Mouse (Mus musculus) hindbrain, postnatal 0 days (tissue): ENCODE measurements around the gene Fmn2. TPM values are rescaled to one million over a fixed set of nuclear protein-coding genes. Genes with fewer than 3 reads are reported as not detected.

ENCODE experiments used
- ATAC-seq: fragments of 200-750 bp; cut with Nextera tagmentation; 2 replicates; pipeline ENCODE4 v1.8.0; 2017; ENCODE audit warnings: mild to moderate bottlenecking, moderate TSS enrichment, moderate library complexity
- DNase-seq: peaks from one replicate; pipeline ENCODE4 v3.0.0-alpha.2; 2015; ENCODE audit warnings: low spot score
- H3K27ac ChIP-seq: fragments of 300-500 bp; sonication (generic); 2 replicates; pipeline ENCODE4 v1.5.1; 2014; ENCODE audit warnings: mild to moderate bottlenecking
- H3K27me3 ChIP-seq: fragments of 300-500 bp; sonication (generic); 2 replicates; pipeline ENCODE4 v1.6.1; 2014; ENCODE audit warnings: low read length, mixed read lengths; ENCODE audit not compliant: insufficient read depth
- H3K36me3 ChIP-seq: fragments of 300-500 bp; sonication (generic); 2 replicates; pipeline ENCODE4 v1.6.1; 2014; ENCODE audit warnings: low read length, mixed read lengths; ENCODE audit not compliant: insufficient read depth
- H3K4me1 ChIP-seq: fragments of 300-500 bp; sonication (generic); 2 replicates; pipeline ENCODE4 v1.6.1; 2014; ENCODE audit warnings: antibody characterized with exemption, low read length, mixed read lengths; ENCODE audit not compliant: insufficient read depth
- H3K4me2 ChIP-seq: fragments of 300-500 bp; sonication (generic); 2 replicates; pipeline ENCODE4 v1.6.1; 2014; ENCODE audit warnings: low read depth, mild to moderate bottlenecking, low read length, moderate library complexity, mixed read lengths
- H3K4me3 ChIP-seq: fragments of 300-500 bp; sonication (generic); 2 replicates; pipeline ENCODE4 v1.5.1; 2014; ENCODE audit warnings: low read length
- H3K9ac ChIP-seq: fragments of 300-500 bp; sonication (generic); replicated peaks from 2 replicates; pipeline ENCODE4 v1.6.1; 2014; ENCODE audit warnings: mild to moderate bottlenecking, low read length, moderate library complexity, mixed read lengths
- H3K9me3 ChIP-seq: fragments of 300-500 bp; sonication (generic); 2 replicates; pipeline ENCODE4 v1.6.1; 2016; ENCODE audit warnings: low read length, mixed read lengths
- CTCF ChIP-seq: IDR thresholded peaks from 2 replicates; pipeline ENCODE4 v1.5.1; 2016; ENCODE audit warnings: antibody characterized with exemption, control low read depth, low read depth
- WGBS: fragments of 180-500 bp; shearing (Covaris S2); extraction: QIAGEN DNeasy Blood & Tissue Kit; methylation state at CpG from one replicate; pipeline ENCODE4 v1.1.7; 2014; 5-methylcytosine and 5-hydroxymethylcytosine counted together
- polyA plus RNA-seq: library from polyadenylated mRNA; unstranded; fragments of >200 nt; fragmentation: Nextera tagmentation; extraction: Ambion mirVana; gene quantifications from 2 replicates; pipeline ENCODE4 v1.2.1, GENCODE M21; 2015
- total RNA-seq: library from RNA; depleted of rRNA; stranded (reverse); fragments of >200 nt; gene quantifications from 2 replicates; pipeline ENCODE4 v1.2.3, GENCODE M21; 2014

The Fmn2 gene
- total and polyA plus RNA-seq, 2 experiments from 2014 or later = 7.8 to 20.8 TPM

DNA sequence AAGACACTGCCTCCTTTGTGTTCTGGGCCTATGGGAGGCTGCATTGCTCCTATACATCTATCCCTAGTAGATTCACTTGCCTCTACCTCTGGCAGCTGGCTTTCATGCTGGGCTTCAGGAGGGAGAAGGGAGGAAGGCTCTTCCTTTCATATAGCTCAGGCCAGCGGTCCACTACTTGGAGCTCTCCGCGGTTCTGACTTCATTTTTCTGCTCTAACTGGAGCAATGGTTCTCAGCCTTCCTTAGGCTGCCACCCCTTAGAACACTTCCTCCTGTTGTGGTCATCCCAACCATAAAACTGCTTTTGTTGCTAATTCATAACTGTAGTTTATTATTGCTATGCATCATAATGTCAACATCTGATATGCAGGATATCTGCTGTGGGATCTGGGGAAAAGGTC is 121.4 kb downstream of the Fmn2 start:
- DNase-seq = no peak
- Histone ChIP-seq H3K4me1 (no peaks in the 10 kb centered on the region), H3K36me3 (peaks cover 2% of the 10 kb centered on the region; the same call in 1 of the 2 replicates), H3K9ac (no peak overlapping the region), H3K27ac (no peak overlapping the region), H3K4me2 (no peak overlapping the region), H3K4me3 (no peak overlapping the region), H3K27me3 (no peaks in the 10 kb centered on the region), H3K9me3 (no peaks in the 10 kb centered on the region)
- no peak for TF ChIP-seq CTCF
- no peak for ATAC-seq
- 32% methylated on average over 3 of the region's 3 CpGs for WGBS

DNA sequence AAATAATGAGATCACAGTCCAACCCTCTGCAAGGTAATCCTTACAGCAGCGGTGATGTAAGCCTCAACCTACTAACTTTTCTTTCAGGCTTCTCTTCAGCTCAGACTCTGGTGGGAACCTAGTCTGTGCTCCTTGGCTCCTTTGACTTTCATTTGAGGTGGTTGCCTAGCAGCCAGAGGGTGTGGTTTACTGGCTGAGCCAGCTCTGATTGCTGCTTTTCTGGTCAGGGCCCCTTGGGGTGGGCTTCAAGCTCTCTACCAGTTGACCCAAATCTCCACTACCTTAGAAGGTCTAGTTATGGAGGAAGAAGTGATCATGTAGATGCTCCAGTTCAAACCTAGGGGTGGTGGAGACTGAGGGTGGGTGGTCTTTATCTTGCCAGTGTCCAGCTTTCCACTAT is 128.4 kb downstream of the Fmn2 start:
- WGBS = 96% methylated on average over 1 of the region's 1 CpGs
- no peaks in the 10 kb centered on the region for H3K4me1 ChIP-seq
- no peak for TF ChIP-seq CTCF
- no peak overlapping the region for H3K9ac ChIP-seq
- H3K9me3 ChIP-seq = no peaks in the 10 kb centered on the region
- no peak overlapping the region for H3K4me2 ChIP-seq
- H3K4me3 ChIP-seq = no peak overlapping the region
- ATAC-seq = no peak
- peaks cover 5% of the 10 kb centered on the region; the same call in 1 of the 2 replicates for H3K36me3 ChIP-seq
- H3K27ac ChIP-seq = no peak overlapping the region
- no peaks in the 10 kb centered on the region for H3K27me3 ChIP-seq
- no peak for DNase-seq

DNA sequence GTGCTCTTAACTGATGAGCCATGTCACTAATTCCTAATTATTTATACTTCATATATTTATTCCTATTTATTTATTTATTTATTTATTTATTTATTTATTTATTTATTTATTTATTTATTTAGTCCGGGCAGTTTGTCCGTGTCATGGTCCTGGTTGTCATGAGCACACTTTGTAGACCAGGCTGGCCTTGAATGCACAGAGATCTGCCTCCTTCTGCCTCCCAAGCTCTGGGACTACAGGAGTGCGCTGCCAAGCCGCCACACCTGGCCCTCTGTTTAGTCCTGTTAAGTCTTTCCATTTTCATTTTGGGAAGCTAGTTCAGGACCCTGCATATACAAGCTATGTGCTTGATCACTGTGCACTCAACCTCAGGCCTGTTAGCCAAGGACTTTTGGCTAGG is 134.7 kb downstream of the Fmn2 start:
- over 99% methylated on average over 4 of the region's 4 CpGs for WGBS
- ATAC-seq (no peak), DNase-seq (no peak)
- peaks cover 5% of the 10 kb centered on the region; the same call in 1 of the 2 replicates for H3K36me3 ChIP-seq
- no peak overlapping the region for H3K27ac ChIP-seq
- no peak overlapping the region for H3K9ac ChIP-seq
- TF ChIP-seq CTCF = no peak
- H3K4me1 ChIP-seq = no peaks in the 10 kb centered on the region
- no peak overlapping the region for H3K4me3 ChIP-seq
- H3K9me3 ChIP-seq = no peaks in the 10 kb centered on the region
- no peak overlapping the region for H3K4me2 ChIP-seq
- no peaks in the 10 kb centered on the region for H3K27me3 ChIP-seq

DNA sequence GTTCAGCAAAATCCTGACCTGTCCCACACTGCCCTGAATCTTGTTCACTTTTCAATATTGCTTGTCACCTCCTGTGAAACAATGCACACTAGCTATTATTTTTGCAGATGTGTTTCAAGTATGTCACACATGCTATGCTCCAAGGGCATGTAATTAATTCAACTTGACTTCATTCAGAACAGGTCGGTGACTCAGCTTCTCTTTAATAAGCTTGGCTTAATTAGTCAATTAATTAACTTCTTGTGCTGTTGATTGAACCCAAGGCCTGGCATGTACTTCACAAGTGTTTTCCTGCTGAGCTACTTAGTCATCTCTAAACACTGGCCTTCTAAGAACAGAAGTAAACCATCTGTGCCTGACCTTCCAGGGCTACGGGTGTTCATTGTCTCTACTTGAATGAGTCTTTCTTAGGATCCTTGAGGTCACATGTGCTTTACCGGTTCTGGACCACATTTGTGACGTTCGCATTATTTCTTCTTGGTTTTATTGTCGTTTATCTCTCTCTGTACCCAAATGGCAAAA is 136.0 kb downstream of the Fmn2 start:
- TF ChIP-seq CTCF = no peak
- Histone ChIP-seq H3K9me3 (no peaks in the 10 kb centered on the region), H3K9ac (no peak overlapping the region), H3K4me1 (no peaks in the 10 kb centered on the region), H3K27ac (no peak overlapping the region), H3K4me2 (no peak overlapping the region), H3K27me3 (no peaks in the 10 kb centered on the region), H3K36me3 (no peaks in the 10 kb centered on the region), H3K4me3 (no peak overlapping the region)
- WGBS = 56% methylated on average over 6 of the region's 6 CpGs
- DNase-seq = no peak
- no peak for ATAC-seq

DNA sequence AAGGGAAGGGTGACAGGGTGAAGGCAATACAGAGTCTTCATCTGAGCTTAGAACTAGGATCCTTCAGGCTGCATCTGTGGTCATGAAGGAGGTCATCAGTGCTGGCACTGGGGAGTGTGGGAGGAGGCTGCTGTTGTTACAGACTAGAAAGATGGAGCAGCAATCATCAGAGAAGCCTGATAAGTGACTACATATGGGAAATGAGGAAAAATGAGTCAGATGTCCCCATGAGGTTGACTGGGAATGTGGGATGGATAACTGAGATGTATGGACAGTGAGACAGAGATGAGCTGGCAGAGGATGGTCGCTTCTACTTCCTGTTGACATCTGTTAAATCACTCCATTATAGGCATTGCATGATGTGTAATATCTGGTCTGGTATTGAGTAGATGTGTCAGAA is 139.3 kb downstream of the Fmn2 start:
- H3K27me3 ChIP-seq = no peaks in the 10 kb centered on the region
- DNase-seq (no peak), ATAC-seq (no peak)
- H3K9ac ChIP-seq = no peak overlapping the region
- no peak overlapping the region for H3K4me3 ChIP-seq
- H3K36me3 ChIP-seq = no peaks in the 10 kb centered on the region
- 96% methylated on average over 1 of the region's 1 CpGs for WGBS
- no peak for TF ChIP-seq CTCF
- H3K9me3 ChIP-seq = no peaks in the 10 kb centered on the region
- no peaks in the 10 kb centered on the region for H3K4me1 ChIP-seq
- no peak overlapping the region for H3K4me2 ChIP-seq
- H3K27ac ChIP-seq = no peak overlapping the region

DNA sequence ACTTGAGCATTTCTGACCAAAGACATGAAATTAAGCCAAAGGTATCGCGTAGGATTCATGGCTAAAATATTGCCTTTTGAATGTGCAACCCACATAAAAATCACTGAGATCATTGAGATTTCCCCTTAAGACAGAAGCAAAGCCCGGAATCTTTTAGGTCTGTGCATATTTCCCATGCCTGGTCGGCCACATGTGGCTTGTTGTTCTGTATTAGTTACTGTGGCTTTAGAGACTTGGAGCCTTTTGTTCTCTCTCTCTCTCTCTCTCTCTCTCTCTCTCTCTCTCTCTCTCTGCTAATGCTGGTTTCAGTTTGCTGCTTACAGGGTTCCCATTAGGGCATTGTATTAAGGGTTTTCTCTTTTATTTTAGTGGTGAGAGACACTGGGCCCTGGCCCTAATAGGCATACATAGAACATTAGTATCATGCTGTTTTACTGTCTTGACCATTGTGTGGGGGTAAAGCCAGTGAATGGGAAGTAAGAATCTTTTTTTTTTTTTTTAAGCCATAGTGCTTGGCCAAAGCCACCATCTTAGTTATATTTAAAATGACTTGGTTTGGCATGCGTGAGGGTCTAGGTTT is 141.9 kb downstream of the Fmn2 start:
- Histone ChIP-seq H3K4me3 (no peak overlapping the region), H3K9ac (no peak overlapping the region), H3K36me3 (no peaks in the 10 kb centered on the region), H3K4me2 (no peak overlapping the region), H3K27ac (no peak overlapping the region), H3K4me1 (no peaks in the 10 kb centered on the region), H3K27me3 (no peaks in the 10 kb centered on the region), H3K9me3 (no peaks in the 10 kb centered on the region)
- ATAC-seq (no peak), DNase-seq (no peak)
- WGBS = 57% methylated on average over 5 of the region's 5 CpGs
- TF ChIP-seq CTCF = no peak

DNA sequence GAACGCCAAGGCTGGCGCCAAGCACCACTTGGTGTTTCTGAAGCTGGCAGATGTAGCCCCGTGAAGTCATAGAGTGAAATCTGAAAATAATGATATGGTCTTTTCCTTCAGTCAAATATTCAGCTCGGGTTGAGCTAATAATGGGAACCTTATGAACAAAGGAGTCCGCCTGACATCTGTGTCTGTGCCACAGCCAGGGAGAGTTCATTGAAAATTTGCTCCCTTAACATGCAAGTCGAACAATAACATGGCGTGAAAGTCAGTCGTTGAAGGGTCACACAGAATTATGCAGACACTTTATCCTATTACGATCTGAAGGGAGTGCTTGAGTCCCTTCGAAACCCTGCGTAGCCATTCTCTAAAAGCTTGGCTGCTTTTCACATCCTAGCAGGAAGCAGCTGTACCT is 147.8 kb downstream of the Fmn2 start:
- Histone ChIP-seq H3K9ac (no peak overlapping the region), H3K27me3 (no peaks in the 10 kb centered on the region), H3K9me3 (no peaks in the 10 kb centered on the region), H3K4me1 (no peaks in the 10 kb centered on the region), H3K4me2 (no peak overlapping the region), H3K4me3 (no peak overlapping the region), H3K36me3 (no peaks in the 10 kb centered on the region), H3K27ac (no peak overlapping the region)
- WGBS = 31% methylated on average over 11 of the region's 11 CpGs
- DNase-seq (no peak), ATAC-seq (no peak)
- no peak for TF ChIP-seq CTCF
